Mouse (Mus musculus): ENCODE measurements around the gene Cbx5.
A peak's percentile ranks its signal among the peaks of the same experiment; 100 is the strongest.

Gene Cbx5

GRCm38 (mm10) chr15:103173251-103173650, 66.4 kb downstream of the Cbx5 start:
- no peak for DNase-seq (ENCODE audit: low read depth)

- no peak for DNase-seq (ENCODE audit: low read depth)
Measured at GRCm38 (mm10) chr15:103172537-103172936, 67.1 kb downstream of the Cbx5 start.

GRCm38 (mm10) chr15:103171276-103171675, 68.3 kb downstream of the Cbx5 start:
- DNase-seq (ENCODE audit: low read depth): no peak

DNA sequence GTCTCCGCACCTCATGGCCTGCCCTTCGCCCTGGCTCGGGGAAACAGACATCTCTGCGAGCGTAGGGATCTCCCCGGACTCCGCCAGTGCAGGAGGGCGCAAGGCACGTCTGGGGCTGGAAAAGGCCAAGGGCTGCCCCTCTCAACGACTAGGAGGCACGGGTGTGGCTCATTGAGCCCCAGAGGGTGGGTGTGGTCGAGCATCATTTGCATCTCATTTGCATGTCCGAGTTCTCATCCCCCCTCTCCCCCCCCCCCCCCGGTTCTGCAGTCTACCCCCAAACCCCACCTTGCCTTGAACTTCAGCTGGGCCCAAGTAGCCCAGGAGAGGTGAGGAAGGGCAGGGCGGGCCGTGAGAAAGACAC, 69.3 kb downstream of the Cbx5 start:
- DNase-seq (ENCODE audit: low read depth): no peak

GRCm38 (mm10) chr15:103169612-103170315, 69.9 kb downstream of the Cbx5 start:
- no peak for DNase-seq (ENCODE audit: low read depth)

DNA sequence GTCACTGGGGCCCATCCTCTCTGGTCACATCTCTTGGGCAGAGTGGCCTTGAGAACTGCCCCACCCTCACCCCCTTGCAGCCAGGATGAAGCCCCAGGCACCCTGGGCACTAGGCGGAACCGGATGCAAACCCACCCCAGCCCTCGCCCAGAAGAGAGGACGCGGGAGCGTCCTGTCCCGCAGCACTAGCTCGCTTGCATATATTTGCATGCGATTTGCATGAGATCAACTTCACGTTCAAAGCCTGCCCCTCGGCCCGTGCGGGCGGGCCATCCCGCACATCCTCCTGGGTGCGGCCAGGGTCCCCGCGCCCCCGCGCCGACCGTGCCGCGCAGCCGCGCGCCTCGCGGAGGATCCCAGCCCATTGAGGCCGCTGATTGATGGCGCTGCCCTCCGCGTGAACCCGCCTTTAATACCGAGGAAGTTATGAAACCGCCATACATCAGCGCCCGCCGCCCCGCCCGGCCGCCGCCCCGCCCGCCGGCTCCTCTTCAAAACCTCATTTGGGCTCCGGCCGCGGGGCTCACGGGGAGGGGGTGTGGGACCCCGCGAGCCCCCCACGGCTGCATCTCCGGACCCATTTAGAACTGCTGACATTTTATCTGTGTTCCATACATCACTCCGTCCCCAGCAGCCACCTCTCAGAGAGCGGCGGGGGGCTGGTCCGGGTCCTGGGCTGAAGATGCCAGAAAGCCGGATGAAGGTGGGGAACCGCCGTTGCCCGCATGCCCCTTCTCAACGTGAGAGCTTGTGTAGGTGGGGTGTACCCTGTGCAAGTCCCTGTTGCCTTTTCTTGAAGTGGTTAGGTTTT, 70.6 kb downstream of the Cbx5 start:
- DNase-seq (ENCODE audit: low read depth): no peak

DNA sequence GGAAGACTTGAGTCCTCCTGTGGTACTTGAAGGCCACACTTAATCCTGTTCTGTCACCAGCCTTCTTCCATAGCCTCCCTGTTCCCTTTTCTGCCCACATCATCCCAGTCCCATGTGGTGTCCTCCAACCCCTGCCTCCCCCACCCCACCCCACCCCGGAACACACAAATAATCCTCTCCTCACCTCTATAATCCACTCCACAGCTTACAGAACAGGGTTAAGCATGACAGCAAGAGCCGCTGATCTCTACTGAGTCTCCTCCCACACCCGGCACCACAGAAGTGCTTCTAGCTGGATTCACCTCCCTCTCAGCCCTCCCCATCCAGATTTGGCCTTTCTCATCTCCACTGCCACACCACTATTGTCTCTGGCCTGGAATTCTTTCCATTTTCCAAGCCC, 71.8 kb downstream of the Cbx5 start:
- DNase-seq (ENCODE audit: low read depth): no peak

- DNase-seq (ENCODE audit: low read depth): no peak
Measured at GRCm38 (mm10) chr15:103167042-103167615, 72.5 kb downstream of the Cbx5 start, which contains the start of gene Smug1. TSS of gene Smug1 (minus strand) at chr15:103167092.

- no peak for DNase-seq (ENCODE audit: low read depth)
Measured at GRCm38 (mm10) chr15:103165924-103166323, 73.7 kb downstream of the Cbx5 start.

GRCm38 (mm10) chr15:103165379-103165778, 74.2 kb downstream of the Cbx5 start:
- DNase-seq (ENCODE audit: low read depth): peak; percentile 86

DNA sequence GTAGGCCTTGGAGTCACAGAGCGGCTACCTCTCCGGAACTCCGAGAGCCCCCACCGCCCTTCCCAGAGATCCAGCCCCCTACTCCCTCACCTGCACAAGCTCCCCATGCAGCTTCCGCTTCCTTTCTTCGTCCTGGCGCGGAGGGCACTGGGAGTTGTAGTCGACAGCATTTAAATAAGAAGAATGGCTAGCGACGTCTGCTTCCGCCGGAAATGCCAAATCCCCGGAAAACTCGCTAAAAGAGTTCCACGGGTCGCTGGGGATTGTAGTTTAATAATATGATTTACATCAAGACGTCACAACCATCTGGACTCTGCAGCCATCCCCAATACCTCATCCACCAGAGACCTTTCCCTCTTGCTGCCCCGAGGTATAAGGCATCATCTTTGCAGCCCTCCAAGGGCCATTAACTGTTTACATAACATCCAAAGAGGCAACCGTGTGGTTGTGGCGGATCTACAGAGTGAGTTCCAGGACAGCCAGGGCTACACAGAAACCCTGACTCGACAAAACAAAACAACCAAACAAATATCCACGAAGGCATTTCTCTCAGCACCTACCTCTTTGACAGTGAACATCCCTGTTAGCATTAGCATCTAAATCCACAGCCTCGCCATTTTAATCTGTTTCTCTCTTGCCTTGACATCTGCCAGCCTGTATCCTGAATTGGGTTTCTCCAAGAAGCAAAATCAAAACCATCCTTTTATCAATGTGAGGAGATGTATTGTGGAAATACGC, 76.3 kb downstream of the Cbx5 start:
- peak; percentile 91 for DNase-seq (ENCODE audit: low read depth)

DNA sequence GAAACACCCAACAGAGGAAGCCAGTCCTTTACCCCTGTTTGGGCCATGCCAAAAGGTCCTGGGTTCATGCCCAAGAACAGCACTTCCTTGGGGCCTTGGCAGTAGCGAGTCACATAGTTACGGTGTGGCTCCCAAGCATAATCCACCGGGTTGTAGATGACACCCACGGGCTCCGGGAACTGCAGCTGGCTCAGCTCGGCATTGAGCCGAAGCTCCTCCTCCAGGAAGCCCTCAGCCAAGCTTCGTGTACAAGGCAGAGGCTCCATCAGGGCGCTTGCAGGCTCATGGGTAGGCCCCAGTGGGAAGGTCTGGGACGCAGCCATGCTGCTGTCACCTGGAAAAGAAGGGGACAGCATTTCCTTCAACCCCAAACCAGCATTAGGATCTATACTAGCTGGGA, 82.0 kb downstream of the Cbx5 start:
- DNase-seq (ENCODE audit: low read depth): no peak

DNA sequence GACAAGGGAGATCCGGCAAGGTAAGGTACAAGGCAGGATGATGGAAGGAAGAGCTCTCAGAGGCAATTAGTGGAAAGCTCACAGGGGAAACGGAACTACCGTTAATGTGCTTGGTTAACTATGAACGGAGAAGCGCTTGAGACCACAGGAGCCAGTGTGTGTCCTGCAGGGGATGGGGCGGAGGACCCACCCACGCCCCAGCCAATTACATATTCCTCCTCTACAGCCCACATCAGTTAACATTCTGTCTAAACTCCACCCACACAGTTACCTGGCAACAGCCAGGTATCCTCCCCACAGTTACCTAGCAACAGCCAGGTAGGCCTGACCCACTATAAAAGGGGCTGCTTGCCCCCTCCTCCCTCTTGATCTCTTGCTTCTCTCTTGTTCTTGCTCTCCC, 82.7 kb downstream of the Cbx5 start:
- no peak for DNase-seq (ENCODE audit: low read depth)

- no peak for DNase-seq (ENCODE audit: low read depth)
Measured at GRCm38 (mm10) chr15:103155366-103156321, 84.0 kb downstream of the Cbx5 start.

DNA sequence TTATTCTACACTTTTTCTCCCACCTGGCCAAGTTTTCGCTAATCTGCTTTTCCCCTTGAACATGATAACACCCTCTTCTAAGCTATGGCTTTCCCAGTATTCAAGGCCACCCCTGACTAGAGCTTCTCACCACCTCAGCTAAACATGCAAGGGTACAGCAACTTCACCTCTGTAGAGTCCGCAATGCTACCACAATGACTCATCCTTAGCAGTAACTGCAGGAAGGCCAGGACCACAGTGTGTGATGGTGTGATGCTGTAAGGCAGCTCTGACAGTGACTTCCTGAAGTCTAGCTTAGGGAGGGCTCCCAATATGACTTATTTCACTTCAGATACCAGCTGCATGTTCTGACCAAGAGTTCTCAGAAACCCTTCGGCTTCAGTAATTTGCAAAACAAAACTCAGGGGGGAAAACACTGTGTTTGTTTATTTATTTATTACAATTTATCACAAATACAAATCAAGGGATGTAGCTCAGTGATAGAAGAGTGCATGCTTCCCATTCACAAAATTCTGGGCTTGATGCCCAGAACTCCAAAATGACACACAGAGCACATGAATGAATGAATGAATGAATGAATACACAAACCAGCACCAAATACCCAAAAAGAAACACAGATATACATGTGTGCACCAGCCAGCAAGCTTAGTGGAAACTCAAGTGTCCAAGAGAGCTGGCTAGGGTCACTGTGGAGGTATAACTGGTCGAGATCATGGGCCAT, 86.6 kb downstream of the Cbx5 start:
- no peak for DNase-seq (ENCODE audit: low read depth)

DNA sequence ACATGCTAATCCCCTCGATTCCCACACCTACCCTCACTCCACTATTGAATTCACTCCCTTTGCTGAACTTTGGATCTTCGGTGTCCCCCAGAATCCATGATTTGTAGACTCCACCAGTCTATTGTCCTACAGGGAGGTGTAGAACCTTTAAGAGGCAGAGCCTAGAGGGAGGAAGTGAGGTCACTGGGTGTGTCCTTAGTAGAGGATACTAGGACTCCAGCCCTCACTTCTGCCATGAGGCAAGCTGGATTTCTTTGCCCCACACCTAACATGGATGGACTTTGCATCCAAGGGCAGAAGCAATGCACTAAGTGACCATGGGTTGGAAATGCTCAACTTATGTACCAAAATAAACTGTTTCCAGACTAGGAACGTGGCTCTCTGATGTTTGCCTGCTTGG, 87.2 kb downstream of the Cbx5 start:
- no peak for DNase-seq (ENCODE audit: low read depth)

- no peak for DNase-seq (ENCODE audit: low read depth)
Measured at GRCm38 (mm10) chr15:103147779-103148178, 91.8 kb downstream of the Cbx5 start.

DNA sequence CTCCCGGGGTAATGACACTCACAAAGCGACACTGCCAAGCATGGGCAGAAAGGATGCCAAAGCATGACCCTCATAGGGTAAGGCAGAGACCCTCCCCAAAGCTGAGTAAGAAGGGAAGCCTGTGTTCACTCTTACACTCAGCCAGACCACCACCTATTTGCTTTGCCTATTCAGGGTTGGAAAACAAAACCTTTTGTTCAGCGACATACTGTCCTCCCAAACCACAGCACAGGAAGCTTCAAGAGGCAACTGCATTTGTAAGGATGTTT, 92.3 kb downstream of the Cbx5 start:
- DNase-seq (ENCODE audit: low read depth): no peak

- DNase-seq (ENCODE audit: low read depth): no peak
Measured at GRCm38 (mm10) chr15:103146627-103147421, 92.8 kb downstream of the Cbx5 start.

All from c-Kit-positive CD71-positive TER-119-negative erythroid progenitor cells, embryonic 14.5 days (primary cell).